Mouse (Mus musculus) lung, adult 2 months (tissue): ENCODE data around the gene Gm6899. TPM values are rescaled to one million over a fixed set of nuclear protein-coding genes. Genes with fewer than 3 reads are reported as not detected.

ENCODE experiments used
- DNase-seq: peaks from one replicate; pipeline ENCODE4 v3.0.0; 2022
- H3K4me1 ChIP-seq: fragments of 200-500 bp; 2 replicates; pipeline ENCODE4 v1.6.1; 2011; ENCODE audit warnings: low read length; ENCODE audit not compliant: control insufficient read depth, insufficient read depth
- H3K4me3 ChIP-seq: fragments of 200-500 bp; replicated peaks from 2 replicates; pipeline ENCODE3; 2011; ENCODE audit warnings: low read depth, mild to moderate bottlenecking, control low read depth, low read length; ENCODE audit errors: extremely low read depth
- CTCF ChIP-seq: fragments of 200-500 bp; IDR thresholded peaks from 2 replicates; pipeline ENCODE4 v1.5.1; 2011; ENCODE audit warnings: mild to moderate bottlenecking, low read length, control low read depth; ENCODE audit not compliant: insufficient read depth
- POLR2A ChIP-seq: fragments of 200-500 bp; IDR thresholded peaks from 2 replicates; pipeline ENCODE4 v1.6.1; 2011; ENCODE audit warnings: low read depth, mild to moderate bottlenecking, control low read depth, low read length, borderline replicate concordance; ENCODE audit errors: extremely low read depth
- WGBS: fragments of 180-500 bp; shearing (Covaris S2); methylation state at CpG from one replicate; pipeline ENCODE4 v1.1.7; 2018; 5-methylcytosine and 5-hydroxymethylcytosine counted together
- polyA plus RNA-seq: library from polyadenylated mRNA; depleted of rRNA; stranded (reverse); fragments of >200 nt; gene quantifications from 2 replicates; pipeline ENCODE4 v1.2.3, GENCODE M21; 2012; rRNA removed

Gene Gm6899
- not detected in 2 replicates for polyA plus RNA-seq

DNA sequence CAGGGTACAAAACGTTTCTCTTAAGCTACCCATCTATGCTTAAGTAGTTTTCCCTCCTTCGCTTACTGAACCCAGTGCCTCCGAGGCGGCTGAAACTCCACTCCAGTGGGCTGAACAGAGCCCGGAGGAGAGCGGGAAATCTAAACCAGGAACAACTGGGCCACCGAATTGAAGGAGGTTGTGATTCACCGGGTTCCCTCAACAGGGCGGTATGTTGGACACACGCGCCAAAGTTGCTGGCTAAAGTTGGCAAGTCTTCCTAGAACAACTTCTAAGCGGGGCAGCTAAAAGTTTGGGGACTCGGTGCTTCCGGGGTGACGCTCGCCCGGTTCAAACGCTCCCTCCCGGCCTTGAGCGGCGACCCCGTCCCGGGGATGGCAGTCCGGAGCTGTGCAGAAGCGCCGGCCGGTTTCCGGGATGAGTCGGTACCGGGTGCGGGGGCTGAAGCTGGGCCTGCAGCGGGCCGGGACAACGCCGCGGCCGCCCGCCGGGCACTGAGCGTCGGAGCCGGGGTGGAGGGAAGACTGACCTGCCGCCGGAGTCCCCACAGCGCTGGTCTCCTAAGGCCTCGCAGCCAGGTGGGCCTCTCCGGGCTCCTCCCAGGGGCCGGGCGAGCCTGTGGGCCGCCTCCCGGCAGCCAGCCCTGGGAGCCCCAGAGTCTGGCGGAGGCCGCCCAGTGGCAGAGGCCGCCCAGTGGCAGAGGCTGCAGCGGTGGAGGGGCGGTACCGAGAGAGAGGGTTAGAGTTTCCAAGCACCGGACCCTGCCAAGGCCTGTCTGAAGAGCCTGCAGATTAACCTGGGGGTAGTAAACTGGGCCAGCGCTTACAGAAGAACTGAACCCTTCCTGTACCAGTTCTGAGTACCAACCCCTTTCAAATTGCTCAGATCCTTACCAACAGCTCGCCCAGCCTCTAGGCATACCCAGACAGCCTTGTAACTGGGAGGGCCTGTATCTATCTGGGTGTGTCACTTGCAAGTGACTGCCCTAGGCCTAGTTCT lies at the start of gene Gm6899, which contains the start of gene Vrk2:
Gene Gm6899, plus strand, starts transcription at position 181 of the 999 bp plus-strand sequence.
Gene Vrk2, minus strand, starts transcription at position 939 of the 999 bp plus-strand sequence.
- DNase-seq, result peak; percentile 78

DNA sequence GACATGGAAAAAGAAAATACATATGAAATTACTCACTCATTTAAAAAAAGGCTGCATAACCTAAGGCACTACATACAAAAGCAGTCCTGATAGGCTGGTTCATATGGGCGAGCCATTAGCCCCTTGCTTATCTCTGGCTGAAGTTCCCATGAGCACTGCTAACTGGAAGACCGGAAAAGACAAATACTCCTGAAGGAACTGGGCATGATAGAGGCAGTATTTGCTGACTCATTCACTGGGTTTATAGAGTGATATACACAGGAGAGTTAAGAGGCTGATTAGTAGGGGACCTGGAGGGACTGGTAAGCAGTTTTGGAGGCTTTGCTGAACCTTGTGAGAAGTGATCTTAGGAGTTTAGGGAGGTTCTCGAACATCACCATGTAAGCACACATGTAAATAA lies 41.5 kb upstream of the Gm6899 start:
- no peak for DNase-seq
- Histone ChIP-seq H3K4me1 (no peaks in the 10 kb centered on the region), H3K4me3 (no peak overlapping the region)
- no peak for TF ChIP-seq CTCF
- TF ChIP-seq POLR2A, result no peak
- WGBS, result 71% methylated on average over 3 of the region's 3 CpGs

More for the DNA sequence above, at the start of gene Gm6899, which contains the start of gene Vrk2:
- under 1% methylated on average over 60 of the region's 60 CpGs for WGBS
- Histone ChIP-seq H3K4me3 (peak within 1 kb of the TSS; percentile 70), H3K4me1 (no peaks in the 10 kb centered on the region; the same call in none of the 2 replicates)
- no peak for TF ChIP-seq CTCF
- no peak; the same call in 1 of the 2 replicates for TF ChIP-seq POLR2A

DNA sequence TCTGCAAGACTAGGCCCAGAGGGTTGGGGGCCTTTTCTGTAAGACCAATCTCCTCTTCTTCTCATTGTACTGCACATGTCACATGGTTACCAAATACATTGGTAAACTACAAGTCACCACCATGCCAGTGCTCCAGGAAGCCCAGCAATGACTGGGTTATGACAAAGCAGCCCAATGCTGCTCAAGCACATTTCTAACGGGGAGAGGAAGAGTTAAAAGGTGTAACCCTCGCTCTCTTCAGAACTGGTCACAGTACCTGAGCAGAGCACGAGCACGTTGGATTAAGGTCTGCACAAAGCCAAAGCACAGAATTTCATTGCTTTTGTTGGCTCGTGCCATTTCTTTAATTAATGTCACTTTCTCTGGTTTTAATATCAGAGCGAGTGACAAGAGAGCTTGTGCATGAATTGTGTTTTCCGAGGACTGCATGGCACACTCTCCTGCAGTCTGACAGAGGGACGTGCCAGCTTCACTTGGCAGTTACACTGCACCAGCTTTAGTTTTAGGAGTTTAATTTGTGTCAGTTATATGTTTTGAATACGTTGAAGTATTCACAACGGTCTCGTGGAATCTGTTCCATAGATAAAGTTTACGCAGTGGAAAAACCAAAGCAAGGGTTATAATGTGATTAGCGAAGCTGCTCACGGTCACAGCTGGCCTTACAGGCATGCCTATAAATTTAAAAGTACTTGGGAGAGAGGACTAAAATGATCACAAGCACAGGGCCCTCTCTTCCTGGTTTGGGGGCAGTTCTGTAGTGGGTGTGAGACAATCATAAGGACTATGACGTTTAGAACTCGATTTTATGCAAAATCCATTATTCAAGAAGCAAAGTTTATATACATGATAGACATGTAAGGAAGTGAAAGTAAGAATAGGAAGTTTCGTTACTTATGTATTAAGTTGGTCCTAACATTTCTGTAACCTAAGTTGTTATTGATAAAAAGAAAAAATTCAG lies 7.4 kb upstream of the Gm6899 start:
- TF ChIP-seq CTCF (no peak), POLR2A (no peak)
- Histone ChIP-seq H3K4me1 (no peaks in the 10 kb centered on the region), H3K4me3 (no peak overlapping the region)
- no peak for DNase-seq
- WGBS, result 81% methylated on average over 17 of the region's 17 CpGs

DNA sequence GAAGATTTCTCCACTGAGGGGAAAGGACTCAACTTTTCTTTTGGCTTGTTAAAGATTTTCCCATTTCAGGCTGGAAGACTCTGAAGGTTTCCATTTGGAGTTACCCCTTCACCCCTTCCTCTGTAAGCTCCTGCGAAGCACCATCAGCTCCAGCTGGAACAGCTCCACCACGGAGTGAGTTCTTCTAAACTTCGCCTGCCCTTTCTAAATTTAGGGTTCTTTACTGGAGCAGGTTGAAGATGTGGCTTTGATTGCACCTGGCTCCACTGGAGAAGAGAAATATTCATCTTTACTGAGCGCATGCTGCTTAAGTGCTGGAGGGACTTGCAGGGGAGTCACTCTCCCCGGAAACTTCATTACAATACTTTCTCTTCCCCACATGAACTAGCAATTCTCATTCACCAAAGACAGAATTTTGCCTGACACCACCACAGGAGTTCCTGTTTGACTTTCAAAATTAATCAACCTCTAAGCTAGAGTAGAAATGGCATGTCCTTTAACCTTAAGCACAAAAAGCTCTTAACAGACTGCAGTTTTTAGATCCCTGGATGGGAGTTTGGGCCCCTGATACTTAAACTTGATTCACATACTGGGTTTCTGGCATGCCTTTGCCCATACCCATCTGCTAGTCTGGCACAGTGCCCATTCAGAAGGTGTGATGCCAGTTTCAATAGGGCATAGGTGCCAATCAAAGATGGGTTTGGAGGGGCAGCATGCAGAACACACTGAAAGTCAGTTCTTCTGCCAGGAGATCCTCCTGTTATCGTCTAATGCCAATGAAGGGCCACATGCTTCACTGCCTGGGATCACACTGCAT lies 6.5 kb upstream of the Gm6899 start:
- TF ChIP-seq POLR2A (no peak), CTCF (no peak)
- H3K4me1 ChIP-seq, result no peaks in the 10 kb centered on the region
- DNase-seq, result no peak
- no peak overlapping the region for H3K4me3 ChIP-seq
- 58% methylated on average over 6 of the region's 6 CpGs for WGBS

DNA sequence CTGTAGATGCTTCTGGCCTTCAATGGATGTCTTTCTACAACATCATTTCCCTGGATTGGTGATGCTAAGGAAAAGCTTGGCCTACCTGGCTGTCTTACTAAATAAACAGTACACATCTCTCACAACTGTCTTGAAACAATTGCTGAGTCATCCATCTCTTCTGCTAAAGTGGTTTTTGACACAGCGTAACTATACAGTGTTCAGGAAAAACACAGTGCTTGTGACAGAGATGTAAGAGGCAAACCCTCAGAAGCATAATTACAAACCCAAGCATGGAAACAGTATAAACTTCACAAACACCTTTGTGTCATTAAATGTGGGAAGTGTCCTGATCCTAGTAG lies 5.9 kb upstream of the Gm6899 start:
- TF ChIP-seq CTCF (no peak), POLR2A (no peak)
- no peak overlapping the region for H3K4me3 ChIP-seq
- WGBS, result 78% methylated on average over 1 of the region's 1 CpGs
- no peak for DNase-seq
- no peaks in the 10 kb centered on the region; the same call in 1 of the 2 replicates for H3K4me1 ChIP-seq

DNA sequence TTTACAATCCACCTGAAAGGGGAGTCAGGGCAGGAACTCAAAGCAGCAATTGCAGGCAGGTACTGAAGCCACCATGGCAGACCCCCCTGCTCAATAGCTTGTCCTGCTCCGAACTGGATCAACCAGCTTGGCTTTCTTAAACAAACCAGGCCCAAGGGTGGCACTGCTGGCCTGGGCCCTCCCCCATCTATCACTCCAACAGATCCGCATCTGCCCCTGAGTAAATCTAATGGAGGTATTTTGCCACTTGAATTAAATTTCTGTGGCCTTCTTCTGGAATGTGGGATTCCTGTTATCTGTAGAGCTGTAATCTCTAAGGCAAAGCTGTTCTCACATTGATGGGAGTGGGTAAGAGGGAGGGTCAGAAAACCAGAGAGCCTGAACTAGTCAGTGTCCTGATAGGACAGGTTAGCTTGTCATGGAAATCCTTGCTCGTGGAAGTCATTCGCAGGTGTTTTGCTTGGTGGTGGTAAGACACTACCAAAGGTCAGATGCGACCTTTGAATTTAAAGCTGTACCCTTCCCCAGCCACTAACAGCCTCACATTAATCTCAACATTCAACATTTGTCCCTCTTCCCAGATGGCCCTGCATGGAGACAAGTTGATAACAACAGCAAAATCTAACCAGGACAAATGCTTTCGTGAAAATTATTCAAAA lies 517 bp upstream of the Gm6899 start:
- TF ChIP-seq POLR2A, result no peak
- TF ChIP-seq CTCF, result no peak
- peak overlapping the region; percentile 70 for H3K4me3 ChIP-seq

DNA sequence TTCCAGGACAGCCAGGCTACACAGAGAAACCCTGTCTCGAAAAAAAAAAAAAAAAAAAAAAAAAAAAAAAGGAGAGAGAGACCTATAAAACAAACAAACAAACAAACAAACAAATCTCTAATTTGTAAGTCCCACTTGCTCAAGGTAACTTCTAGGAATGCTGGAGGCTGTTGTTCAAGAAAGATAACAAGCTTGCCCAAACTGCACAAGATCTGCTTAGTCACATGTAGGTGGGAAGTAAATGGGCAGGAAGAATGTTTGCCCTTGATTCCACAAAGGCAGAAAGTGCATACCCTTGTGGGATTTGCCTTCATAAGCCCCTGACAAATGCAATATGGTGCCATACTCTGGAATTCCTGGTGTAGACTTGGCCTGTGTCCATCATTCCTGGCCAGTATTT lies 1.4 kb downstream of the Gm6899 start:
- H3K4me1 ChIP-seq, result no peaks in the 10 kb centered on the region; the same call in none of the 2 replicates
- no peak overlapping the region for H3K4me3 ChIP-seq
- DNase-seq, result no peak
- WGBS, result 100% methylated on average over 1 of the region's 1 CpGs
- TF ChIP-seq POLR2A, result no peak
- TF ChIP-seq CTCF, result no peak

More for the DNA sequence above, 517 bp upstream of the Gm6899 start:
- no peak for DNase-seq
- WGBS, result 36% methylated on average over 6 of the region's 6 CpGs
- H3K4me1 ChIP-seq, result no peaks in the 10 kb centered on the region; the same call in none of the 2 replicates

DNA sequence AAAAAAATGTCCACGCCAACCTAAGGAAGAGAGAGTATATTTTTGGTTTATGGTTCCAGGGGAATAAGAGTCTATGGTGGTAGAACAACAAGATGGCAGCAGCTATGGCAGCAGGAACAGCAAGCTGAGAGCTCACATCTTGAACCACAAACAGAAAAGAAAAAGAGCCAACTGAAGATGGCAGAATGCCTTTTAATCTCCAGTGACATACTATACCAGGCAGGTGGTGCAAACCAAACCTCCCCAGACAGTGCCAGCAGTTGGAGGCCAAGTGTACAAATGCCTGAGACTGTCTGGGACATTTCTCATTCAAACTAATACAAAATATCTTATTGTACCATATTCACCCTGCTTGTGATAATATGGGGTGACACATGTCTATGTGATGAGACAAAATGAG lies 3.1 kb downstream of the Gm6899 start:
- H3K4me3 ChIP-seq, result no peak overlapping the region
- no peaks in the 10 kb centered on the region; the same call in none of the 2 replicates for H3K4me1 ChIP-seq
- WGBS, result 91% methylated on average over 1 of the region's 1 CpGs
- TF ChIP-seq POLR2A (no peak), CTCF (no peak)
- no peak for DNase-seq
